Mouse (Mus musculus): Measurements from ENCODE around the gene Hacl1.

Hacl1 gene

GRCm38 (mm10) chr14:31640890-31641505 lies at the start of gene Hacl1, which contains the start of gene Btd:
Gene Hacl1 (minus strand): TSS chr14:31641286.
Gene Btd (plus strand): TSS chr14:31641028.
- DNase-seq = peak; percentile 74

- DNase-seq = no peak
Observed at GRCm38 (mm10) chr14:31686231-31686630, 45.1 kb upstream of the Hacl1 start.

- DNase-seq = no peak
Observed at GRCm38 (mm10) chr14:31685680-31686079, 44.6 kb upstream of the Hacl1 start.

- DNase-seq = no peak
Observed at GRCm38 (mm10) chr14:31684343-31685040, 43.4 kb upstream of the Hacl1 start.

GRCm38 (mm10) chr14:31683610-31684009 lies 42.5 kb upstream of the Hacl1 start:
- DNase-seq = no peak

- no peak for DNase-seq
Observed at GRCm38 (mm10) chr14:31681931-31682555, 41.0 kb upstream of the Hacl1 start.

GRCm38 (mm10) chr14:31681291-31681690 lies 40.2 kb upstream of the Hacl1 start:
- no peak for DNase-seq

- no peak for DNase-seq
Observed at GRCm38 (mm10) chr14:31680656-31681055, 39.6 kb upstream of the Hacl1 start.

- no peak for DNase-seq
Observed at GRCm38 (mm10) chr14:31671635-31672320, 30.7 kb upstream of the Hacl1 start.

GRCm38 (mm10) chr14:31669642-31670490 lies 28.8 kb upstream of the Hacl1 start:
- DNase-seq = no peak

- DNase-seq = peak; percentile 42 to 59
Observed at GRCm38 (mm10) chr14:31669161-31669611, 28.1 kb upstream of the Hacl1 start.

GRCm38 (mm10) chr14:31668326-31668725 lies 27.2 kb upstream of the Hacl1 start:
- no peak for DNase-seq

GRCm38 (mm10) chr14:31667741-31668140 lies 26.7 kb upstream of the Hacl1 start:
- DNase-seq = no peak

GRCm38 (mm10) chr14:31666931-31667705 lies 26.0 kb upstream of the Hacl1 start:
- DNase-seq = no peak

GRCm38 (mm10) chr14:31665566-31665940 lies 24.5 kb upstream of the Hacl1 start:
- DNase-seq = no peak

GRCm38 (mm10) chr14:31664903-31665565 lies 23.9 kb upstream of the Hacl1 start:
- DNase-seq = no peak

GRCm38 (mm10) chr14:31664100-31664902 lies 23.2 kb upstream of the Hacl1 start:
- no peak for DNase-seq

GRCm38 (mm10) chr14:31663376-31664099 lies 22.5 kb upstream of the Hacl1 start:
- DNase-seq = no peak

GRCm38 (mm10) chr14:31662555-31663211 lies 21.6 kb upstream of the Hacl1 start:
- no peak for DNase-seq
